Comparison of ENCODE assay signal across 7 mouse cellular contexts in the genomic region with DNA sequence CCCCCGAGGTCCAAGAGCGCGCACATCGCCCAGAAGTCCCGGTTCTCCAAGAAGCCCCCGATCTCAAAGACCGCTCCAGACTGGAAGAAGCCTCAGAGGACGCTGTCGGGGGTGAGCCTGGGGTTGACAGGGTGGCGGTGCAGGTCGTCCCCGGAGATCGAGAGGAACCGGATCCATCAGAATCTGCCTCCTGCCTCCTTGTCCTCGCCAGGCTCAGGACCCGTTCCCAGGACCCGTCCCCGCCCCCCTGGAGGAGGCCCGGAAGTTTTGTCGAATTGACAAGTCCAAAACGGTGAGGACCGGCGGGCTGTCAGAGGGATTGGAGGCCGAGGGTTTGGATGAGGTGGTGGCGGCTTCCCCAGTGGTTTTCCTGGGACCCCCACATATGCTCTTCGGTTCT. TPM values are rescaled to one million over a fixed set of nuclear protein-coding genes. Genes with fewer than 3 reads are reported as not detected.
DNase-seq lines count a peak whose midpoint lies in the region; ATAC-seq and TF ChIP-seq lines count a peak whose summit lies in the region.

No protein-coding gene starts in this region.

- peak overlapping the region; percentile 78 for H3K9ac ChIP-seq in lung, embryonic 15.5 days
- H3K9ac ChIP-seq in hindbrain, embryonic 14.5 days: peak overlapping the region; percentile 70
- H3K9ac ChIP-seq in midbrain, embryonic 14.5 days (replicated peaks; ENCODE audit: low read length): peak overlapping the region; percentile 58

- 3% methylated on average over 26 of the region's 26 CpGs for WGBS in lung, embryonic 15.5 days
- WGBS in hindbrain, embryonic 14.5 days: 2% methylated on average over 26 of the region's 26 CpGs
- 4% methylated on average over 26 of the region's 26 CpGs for WGBS in midbrain, embryonic 14.5 days

- H3K9me3 ChIP-seq in lung, embryonic 15.5 days: no peaks in the 10 kb centered on the region
- H3K9me3 ChIP-seq in hindbrain, embryonic 14.5 days (ENCODE audit: control insufficient read depth, low read length): no peaks in the 10 kb centered on the region
- no peaks in the 10 kb centered on the region for H3K9me3 ChIP-seq in midbrain, embryonic 14.5 days (ENCODE audit: control insufficient read depth, low read length)

- H3K27ac ChIP-seq in lung, embryonic 15.5 days: no peak overlapping the region
- no peak overlapping the region for H3K27ac ChIP-seq in cortical plate, adult 2 months (ENCODE audit: insufficient read depth, low read length)
- no peak overlapping the region for H3K27ac ChIP-seq in hindbrain, embryonic 14.5 days
- H3K27ac ChIP-seq in midbrain, embryonic 14.5 days (replicated peaks; ENCODE audit: low read depth, low read length): no peak overlapping the region

- DNase-seq in lung, postnatal 4 days: no peak
- DNase-seq in hindbrain, embryonic 14.5 days (ENCODE audit: low spot score): no peak
- DNase-seq in midbrain, embryonic 14.5 days: no peak
- no peak for DNase-seq in urinary bladder, postnatal 4 days (ENCODE audit: low spot score in 2 of 2)
- DNase-seq in gastrocnemius, postnatal 36 days: no peak

- TF ChIP-seq POLR2A in cortical plate, adult 2 months (IDR thresholded peaks at IDR 0.05; ENCODE audit: extremely low read depth, insufficient read depth, low read length): no peak

- H3K4me1 ChIP-seq in lung, embryonic 15.5 days: peaks cover 21% of the 10 kb centered on the region
- no peaks in the 10 kb centered on the region for H3K4me1 ChIP-seq in cortical plate, adult 2 months (ENCODE audit: control insufficient read depth, insufficient read depth, low read length)
- peaks cover 16% of the 10 kb centered on the region for H3K4me1 ChIP-seq in hindbrain, embryonic 14.5 days (replicated peaks; ENCODE audit: control insufficient read depth, insufficient read depth, low read length)
- peaks cover 16% of the 10 kb centered on the region for H3K4me1 ChIP-seq in midbrain, embryonic 14.5 days (ENCODE audit: control insufficient read depth, insufficient read depth, low read length)

- peak overlapping the region; percentile 94 for H3K4me2 ChIP-seq in lung, embryonic 15.5 days
- H3K4me2 ChIP-seq in hindbrain, embryonic 14.5 days (replicated peaks): peak overlapping the region; percentile 84
- H3K4me2 ChIP-seq in midbrain, embryonic 14.5 days (ENCODE audit: low read length): peak overlapping the region; percentile 95

- H3K4me3 ChIP-seq in lung, embryonic 15.5 days: peak overlapping the region; percentile 93
- H3K4me3 ChIP-seq in cortical plate, adult 2 months (ENCODE audit: insufficient read depth, low read length): peak overlapping the region; percentile 56
- peak overlapping the region; percentile 87 for H3K4me3 ChIP-seq in hindbrain, embryonic 14.5 days (replicated peaks; ENCODE audit: low read length)
- H3K4me3 ChIP-seq in midbrain, embryonic 14.5 days (replicated peaks; ENCODE audit: low read depth, low read length): peak overlapping the region; percentile 67

- H3K36me3 ChIP-seq in lung, embryonic 15.5 days: peaks cover 40% of the 10 kb centered on the region; the same call in 1 of the 2 replicates
- H3K36me3 ChIP-seq in hindbrain, embryonic 14.5 days (replicated peaks; ENCODE audit: control insufficient read depth, insufficient read depth): peaks cover 52% of the 10 kb centered on the region
- peaks cover 55% of the 10 kb centered on the region for H3K36me3 ChIP-seq in midbrain, embryonic 14.5 days (ENCODE audit: control insufficient read depth, insufficient read depth, low read length)

- peak; percentile 10; the same call in 1 of the 2 replicates for ATAC-seq in lung, embryonic 15.5 days (ENCODE audit: borderline replicate concordance, extremely low read depth, low FRiP score, low TSS enrichment)
- ATAC-seq in hindbrain, embryonic 14.5 days (ENCODE audit: low FRiP score): no peak
- ATAC-seq in midbrain, embryonic 14.5 days (ENCODE audit: low FRiP score, low TSS enrichment): 0 out of 2 replicates have a peak, but pooled peaks have one; percentile 7

- no peaks in the 10 kb centered on the region for H3K27me3 ChIP-seq in lung, embryonic 15.5 days
- H3K27me3 ChIP-seq in hindbrain, embryonic 14.5 days (ENCODE audit: control insufficient read depth, insufficient read depth, low read length): no peaks in the 10 kb centered on the region
- no peaks in the 10 kb centered on the region for H3K27me3 ChIP-seq in midbrain, embryonic 14.5 days (ENCODE audit: control insufficient read depth, insufficient read depth, low read length)

- intact Hi-C loops in gastrocnemius, postnatal 36 days (cut with DNase I): loop anchor here (2.0 kb wide), 1 partner anchor 14 kb away; a partner anchor contains a TSS

- no peak for TF ChIP-seq CTCF in cortical plate, adult 2 months (IDR thresholded peaks at IDR 0.05; ENCODE audit: extremely low read depth, insufficient read depth, low read length)

RNA-seq across cellular contexts. Expression of a gene that starts 0.5 kb away (rescaled TPM):
- 33.1 and 34.2 TPM in 2 replicates for polyA plus RNA-seq in lung, embryonic 15.5 days (2015; fragmentation: Nextera tagmentation; extraction: Ambion mirVana)
- 13.5 TPM in 2 replicates for polyA plus RNA-seq in cortical plate, adult 2 months (2012; rRNA removed)
- 15.6 and 19.5 TPM in 2 replicates for polyA plus RNA-seq in hindbrain, embryonic 14.5 days (2014; fragmentation: Nextera tagmentation; extraction: Ambion mirVana)
- 15.5 and 16.9 TPM in 2 replicates for polyA plus RNA-seq in midbrain, embryonic 14.5 days (2014; fragmentation: Nextera tagmentation; extraction: Ambion mirVana)
- total RNA-seq in gastrocnemius, postnatal 36 days (2021): 1 to 10 TPM; 8.4 to 9.7 TPM

RNA-seq across cellular contexts. Expression of a gene that starts 0.8 kb away (rescaled TPM):
- polyA plus RNA-seq in lung, embryonic 15.5 days (2015; fragmentation: Nextera tagmentation; extraction: Ambion mirVana): 137 and 153 TPM in 2 replicates
- polyA plus RNA-seq in cortical plate, adult 2 months (2012; rRNA removed): 113 and 116 TPM in 2 replicates
- 157 and 161 TPM in 2 replicates for polyA plus RNA-seq in hindbrain, embryonic 14.5 days (2014; fragmentation: Nextera tagmentation; extraction: Ambion mirVana)
- 167 and 188 TPM in 2 replicates for polyA plus RNA-seq in midbrain, embryonic 14.5 days (2014; fragmentation: Nextera tagmentation; extraction: Ambion mirVana)
- 10 to 100 TPM; 56.7 to 58.6 TPM for total RNA-seq in gastrocnemius, postnatal 36 days (2021)

RNA-seq across cellular contexts. Expression of a gene that starts 10.3 kb away (rescaled TPM):
- 3.8 and 4.3 TPM in 2 replicates for polyA plus RNA-seq in lung, embryonic 15.5 days (2015; fragmentation: Nextera tagmentation; extraction: Ambion mirVana)
- 7.0 and 7.8 TPM in 2 replicates for polyA plus RNA-seq in cortical plate, adult 2 months (2012; rRNA removed)
- 7.8 and 9.2 TPM in 2 replicates for polyA plus RNA-seq in hindbrain, embryonic 14.5 days (2014; fragmentation: Nextera tagmentation; extraction: Ambion mirVana)
- 8.0 and 10.1 TPM in 2 replicates for polyA plus RNA-seq in midbrain, embryonic 14.5 days (2014; fragmentation: Nextera tagmentation; extraction: Ambion mirVana)
- total RNA-seq in gastrocnemius, postnatal 36 days (2021): 1 to 10 TPM; 1.5 to 1.6 TPM

RNA-seq across cellular contexts. Expression of a gene that starts 11.6 kb away (rescaled TPM):
- polyA plus RNA-seq in lung, embryonic 15.5 days (2015; fragmentation: Nextera tagmentation; extraction: Ambion mirVana): 47.7 and 57.8 TPM in 2 replicates
- polyA plus RNA-seq in cortical plate, adult 2 months (2012; rRNA removed): 164 and 177 TPM in 2 replicates
- 47.7 and 49.2 TPM in 2 replicates for polyA plus RNA-seq in hindbrain, embryonic 14.5 days (2014; fragmentation: Nextera tagmentation; extraction: Ambion mirVana)
- polyA plus RNA-seq in midbrain, embryonic 14.5 days (2014; fragmentation: Nextera tagmentation; extraction: Ambion mirVana): 47.2 and 50.3 TPM in 2 replicates
- total RNA-seq in gastrocnemius, postnatal 36 days (2021): 10 to 100 TPM; 26.5 to 28.3 TPM

RNA-seq across cellular contexts. Expression of a gene that starts 14.6 kb away (rescaled TPM):
- polyA plus RNA-seq in lung, embryonic 15.5 days (2015; fragmentation: Nextera tagmentation; extraction: Ambion mirVana): 49.3 and 55.4 TPM in 2 replicates
- polyA plus RNA-seq in cortical plate, adult 2 months (2012; rRNA removed): 79.3 and 82.2 TPM in 2 replicates
- polyA plus RNA-seq in hindbrain, embryonic 14.5 days (2014; fragmentation: Nextera tagmentation; extraction: Ambion mirVana): 56.0 and 56.6 TPM in 2 replicates
- 50.6 and 63.2 TPM in 2 replicates for polyA plus RNA-seq in midbrain, embryonic 14.5 days (2014; fragmentation: Nextera tagmentation; extraction: Ambion mirVana)
- total RNA-seq in gastrocnemius, postnatal 36 days (2021): 10 to 100 TPM; 30.5 to 30.6 TPM
